Mouse (Mus musculus): ENCODE data around the gene Cramp1l.
A peak's percentile ranks its signal among the peaks of the same experiment; 100 is the strongest.
"Not testable (repeated sequence)": the region's sequence is repeated elsewhere in the genome, so short reads cannot be mapped to it uniquely, and the experiment has no call there.

Gene Cramp1l

GRCm38 (mm10) chr17:24959371-24959770 is 56.2 kb downstream of the Cramp1l start:
- no peak for DNase-seq (ENCODE audit: low read depth, low spot score)

GRCm38 (mm10) chr17:24953291-24953690 is 62.3 kb downstream of the Cramp1l start:
- no peak for DNase-seq (ENCODE audit: low read depth, low spot score)

GRCm38 (mm10) chr17:24950671-24951070 is 64.9 kb downstream of the Cramp1l start:
- no peak for DNase-seq (ENCODE audit: low read depth, low spot score)

GRCm38 (mm10) chr17:24948204-24948603 is 67.4 kb downstream of the Cramp1l start:
- DNase-seq (ENCODE audit: low read depth, low spot score): no peak

DNA sequence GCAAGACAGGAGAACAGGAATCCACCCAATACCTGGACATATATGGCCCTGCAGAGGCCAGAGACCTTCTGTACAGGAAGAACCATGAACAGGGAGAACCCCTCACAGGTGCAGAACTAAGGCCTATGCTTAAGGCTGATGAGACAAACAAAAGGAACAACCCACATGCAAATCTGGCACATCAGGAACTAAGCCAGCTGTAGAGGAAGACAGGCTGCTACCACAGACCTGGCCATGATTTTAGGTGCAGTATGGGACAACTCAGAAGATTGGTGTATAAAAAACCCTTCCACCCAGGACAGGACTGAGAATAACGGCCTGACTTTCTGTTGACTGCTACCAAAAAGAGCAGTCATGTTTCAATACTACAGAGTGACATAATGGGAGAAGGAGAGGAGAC is 72.0 kb downstream of the Cramp1l start:
- not testable (repeated sequence) for DNase-seq (ENCODE audit: low read depth, low spot score)

DNA sequence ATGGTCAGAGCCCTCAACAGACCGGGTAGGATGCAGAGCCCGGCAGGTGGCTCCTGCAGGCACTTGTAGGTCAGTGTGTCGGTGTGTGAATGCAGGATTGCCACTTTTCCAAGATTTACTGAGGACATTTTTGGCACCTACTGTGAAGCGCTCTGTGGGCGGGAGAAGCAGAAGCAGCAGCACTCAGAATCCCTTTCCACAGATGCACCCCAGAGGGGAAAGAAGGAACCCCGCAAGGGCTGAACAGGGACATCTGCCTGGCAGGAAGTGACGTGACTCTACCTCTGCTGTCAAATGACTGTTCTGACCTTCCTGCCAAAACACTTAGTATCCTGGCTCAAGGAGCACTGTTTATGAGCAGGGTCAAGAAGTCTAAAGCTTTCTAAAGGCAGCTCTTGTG is 72.6 kb downstream of the Cramp1l start:
- DNase-seq (ENCODE audit: low read depth, low spot score): no peak

DNA sequence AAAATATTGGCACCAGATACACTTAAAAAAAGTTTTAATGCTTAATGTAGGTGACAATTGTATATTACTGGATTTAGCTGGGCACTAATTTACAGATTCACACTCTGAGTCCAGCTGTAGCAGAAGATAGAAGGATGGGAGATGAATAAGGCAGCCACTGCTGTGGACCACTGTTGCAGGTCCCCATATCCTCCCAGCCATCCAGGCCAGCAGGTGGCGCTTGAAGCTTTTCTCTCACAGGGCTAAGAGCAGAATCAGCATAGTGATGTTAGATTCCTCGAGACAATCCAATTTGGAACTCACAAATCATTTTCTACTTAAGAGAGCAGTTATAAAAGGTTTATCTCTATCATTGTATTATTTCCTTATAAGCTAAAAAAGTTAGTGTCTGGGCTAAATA is 73.1 kb downstream of the Cramp1l start:
- DNase-seq (ENCODE audit: low read depth, low spot score): not testable (repeated sequence)

- no peak for DNase-seq (ENCODE audit: low read depth, low spot score)
Measured at GRCm38 (mm10) chr17:24937266-24937665, 78.3 kb downstream of the Cramp1l start.

- DNase-seq (ENCODE audit: low read depth, low spot score): peak; percentile 84
Measured at GRCm38 (mm10) chr17:24936259-24937237, 79.0 kb downstream of the Cramp1l start, which contains the start of gene Mapk8ip3. Gene Mapk8ip3, minus strand, starts transcription at chr17:24936977.

DNA sequence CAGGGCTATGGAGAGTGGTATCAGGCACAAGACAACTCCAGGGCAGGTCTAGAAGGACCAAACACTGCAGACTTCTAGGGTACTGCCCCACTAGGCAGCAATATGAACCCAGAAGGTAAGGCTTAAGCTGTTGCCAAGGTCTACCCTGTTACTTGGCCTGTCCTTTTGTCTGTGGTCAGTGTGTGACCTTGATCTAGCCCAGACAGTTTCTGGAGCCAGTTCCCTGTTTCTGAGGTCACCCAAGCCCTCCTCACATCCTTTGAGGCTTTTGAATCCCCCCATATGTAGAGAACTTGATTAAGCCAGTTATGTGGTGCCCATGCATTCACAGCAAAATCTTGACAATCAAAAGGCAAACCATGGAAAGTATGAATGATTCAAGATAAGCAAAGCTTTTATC is 79.9 kb downstream of the Cramp1l start:
- no peak for DNase-seq (ENCODE audit: low read depth, low spot score)

DNA sequence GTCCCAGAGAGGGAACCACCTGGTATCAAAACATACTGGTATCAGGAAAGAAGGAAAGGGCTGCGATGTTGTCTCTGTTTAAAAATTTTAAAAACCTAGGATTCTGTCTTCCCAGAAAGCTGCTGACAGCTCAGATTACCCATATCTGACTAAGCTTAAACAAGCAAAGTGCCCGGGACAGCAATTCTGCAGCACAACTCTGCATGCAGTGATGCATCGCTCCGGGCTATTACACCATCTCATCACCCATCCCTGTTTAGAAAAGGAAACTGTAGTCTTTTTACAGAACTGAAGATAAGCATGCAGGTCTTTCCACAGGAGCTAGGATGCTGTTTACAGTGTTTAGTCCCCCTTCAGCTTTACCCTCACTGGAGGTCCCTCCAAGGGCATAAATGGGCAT is 80.7 kb downstream of the Cramp1l start:
- no peak for DNase-seq (ENCODE audit: low read depth, low spot score)

DNA sequence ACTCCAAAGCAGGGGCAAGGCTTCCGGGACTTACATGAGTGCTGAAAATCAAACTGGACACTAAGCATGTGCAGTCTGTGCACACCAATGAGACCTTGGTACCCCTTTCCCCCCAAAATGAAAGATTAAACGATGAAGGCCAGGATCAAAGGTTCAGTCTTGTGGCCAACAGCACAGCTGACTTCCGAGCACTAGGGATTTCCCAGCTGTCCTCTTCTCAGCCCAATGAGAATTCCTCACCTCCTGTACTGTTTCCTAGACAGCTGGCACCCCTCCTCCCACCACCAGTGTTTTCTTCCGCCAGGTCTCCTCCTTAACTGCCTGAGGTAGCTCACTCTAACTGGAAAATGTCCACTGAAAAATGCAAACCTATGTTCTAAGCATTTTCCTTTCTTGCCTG is 82.4 kb downstream of the Cramp1l start:
- no peak for DNase-seq (ENCODE audit: low read depth, low spot score)

DNA sequence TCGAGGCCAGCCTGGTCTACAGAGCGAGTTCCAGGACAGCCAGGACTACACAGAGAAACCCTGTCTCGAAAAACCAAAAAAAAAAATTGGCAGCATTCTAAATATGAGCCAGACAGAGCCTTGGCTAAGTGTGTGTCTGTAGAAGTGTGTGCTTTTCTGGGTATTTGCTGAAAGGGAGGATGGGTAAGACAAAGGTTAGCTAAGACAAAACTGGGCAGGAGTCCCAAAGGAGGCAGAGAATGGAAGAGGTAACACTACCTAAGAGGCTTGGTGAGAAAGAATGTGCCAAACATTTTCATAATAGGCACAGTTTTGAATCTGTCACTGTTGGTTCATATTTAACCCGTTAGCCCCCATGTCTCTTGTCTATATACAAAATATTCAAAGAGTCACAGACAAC is 83.2 kb downstream of the Cramp1l start:
- no peak for DNase-seq (ENCODE audit: low read depth, low spot score)

DNA sequence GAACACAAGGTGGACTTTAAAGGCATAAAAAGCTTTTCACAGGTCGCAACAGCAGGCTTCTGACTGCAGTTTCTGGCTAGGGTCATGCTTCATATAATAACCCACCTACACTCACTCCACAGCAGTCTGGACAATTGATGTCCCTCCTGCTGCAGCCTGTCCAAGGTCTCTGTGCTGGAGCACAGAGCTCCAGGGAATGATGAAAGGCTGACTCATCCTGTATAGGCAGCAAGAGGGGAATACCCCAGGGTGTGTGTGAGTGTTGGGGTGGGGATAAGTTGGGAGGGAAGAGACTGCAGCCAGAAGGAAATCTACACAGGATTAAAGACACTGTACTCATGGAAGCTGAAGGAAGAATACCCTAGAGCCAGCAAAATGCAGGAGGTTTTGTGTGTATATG is 86.1 kb downstream of the Cramp1l start:
- no peak for DNase-seq (ENCODE audit: low read depth, low spot score)

DNA sequence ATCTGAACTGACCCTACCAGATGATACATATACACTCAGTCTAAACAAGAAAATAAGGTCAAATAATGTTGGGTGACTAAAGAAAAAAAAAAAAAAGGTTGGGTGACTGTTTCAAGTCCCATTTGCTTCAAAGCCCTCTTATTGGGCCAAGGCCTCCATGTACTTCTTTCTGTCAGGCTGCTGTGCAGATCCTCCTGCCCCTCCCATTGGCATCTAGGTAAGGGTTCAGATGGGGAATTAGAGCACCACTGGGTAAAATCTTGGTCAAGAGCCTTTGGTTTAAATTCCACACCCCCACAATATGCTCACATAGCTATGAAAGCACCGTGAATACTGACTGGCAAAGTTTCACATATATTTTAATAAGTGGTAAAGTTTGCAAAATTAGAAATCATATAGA is 92.3 kb downstream of the Cramp1l start:
- no peak for DNase-seq (ENCODE audit: low read depth, low spot score)

- no peak for DNase-seq (ENCODE audit: low read depth, low spot score)
Measured at GRCm38 (mm10) chr17:24913984-24914383, 101.6 kb downstream of the Cramp1l start.

All from retina, adult 2 months (tissue).